Mouse (Mus musculus): Measurements from ENCODE around the gene Tert.

GRCm38 (mm10) chr13:73592546-73592945, 34.2 kb upstream of the Tert start:
- TF ChIP-seq CTCF (IDR thresholded peaks at IDR 0.05) (no peak), POLR2A (IDR thresholded peaks at IDR 0.05; ENCODE audit: insufficient read depth, low read depth, low read length) (no peak)
